Mouse (Mus musculus): Measurements from ENCODE around the gene Gabrg3. TPM values are rescaled to one million over a fixed set of nuclear protein-coding genes. Genes with fewer than 3 reads are reported as not detected.

Gene Gabrg3
- polyA plus RNA-seq, 1 experiment from 2014 or later: 0.46 TPM

GRCm38 (mm10) chr7:57166931-57167330, 220.1 kb downstream of the Gabrg3 start:
- Histone ChIP-seq H3K4me3 (ENCODE audit: low read depth, low read length) (no peak overlapping the region), H3K9me3 (ENCODE audit: control insufficient read depth, low read length) (no peaks in the 10 kb centered on the region), H3K4me1 (replicated peaks; ENCODE audit: control insufficient read depth, insufficient read depth, low read length) (no peaks in the 10 kb centered on the region), H3K36me3 (ENCODE audit: control insufficient read depth, insufficient read depth, low read length) (no peaks in the 10 kb centered on the region), H3K4me2 (replicated peaks; ENCODE audit: low read depth, low read length) (no peak overlapping the region), H3K27ac (ENCODE audit: low read depth, low read length) (no peak overlapping the region), H3K27me3 (ENCODE audit: control insufficient read depth, insufficient read depth, low read length) (no peaks in the 10 kb centered on the region), H3K9ac (ENCODE audit: low read depth, low read length) (no peak overlapping the region)
- no peak for DNase-seq (ENCODE audit: low spot score)
- 58% methylated on average over 3 of the region's 3 CpGs for WGBS
- no peak for ATAC-seq (ENCODE audit: low FRiP score)

GRCm38 (mm10) chr7:57158211-57158610, 228.8 kb downstream of the Gabrg3 start:
- H3K4me1 ChIP-seq (replicated peaks; ENCODE audit: control insufficient read depth, insufficient read depth, low read length): no peaks in the 10 kb centered on the region
- H3K9ac ChIP-seq (ENCODE audit: low read depth, low read length): no peak overlapping the region
- no peak for ATAC-seq (ENCODE audit: low FRiP score)
- no peak overlapping the region for H3K4me2 ChIP-seq (replicated peaks; ENCODE audit: low read depth, low read length)
- 87% methylated on average over 3 of the region's 3 CpGs for WGBS
- no peaks in the 10 kb centered on the region for H3K36me3 ChIP-seq (ENCODE audit: control insufficient read depth, insufficient read depth, low read length)
- no peak overlapping the region for H3K27ac ChIP-seq (ENCODE audit: low read depth, low read length)
- H3K4me3 ChIP-seq (ENCODE audit: low read depth, low read length): no peak overlapping the region
- DNase-seq (ENCODE audit: low spot score): no peak
- no peaks in the 10 kb centered on the region for H3K9me3 ChIP-seq (ENCODE audit: control insufficient read depth, low read length)
- no peaks in the 10 kb centered on the region for H3K27me3 ChIP-seq (ENCODE audit: control insufficient read depth, insufficient read depth, low read length)

GRCm38 (mm10) chr7:57153743-57154142, 233.2 kb downstream of the Gabrg3 start:
- no peak for ATAC-seq (ENCODE audit: low FRiP score)
- 40% methylated on average over 5 of the region's 5 CpGs for WGBS
- Histone ChIP-seq H3K9ac (ENCODE audit: low read depth, low read length) (no peak overlapping the region), H3K9me3 (ENCODE audit: control insufficient read depth, low read length) (no peaks in the 10 kb centered on the region), H3K4me2 (replicated peaks; ENCODE audit: low read depth, low read length) (no peak overlapping the region), H3K4me3 (ENCODE audit: low read depth, low read length) (no peak overlapping the region), H3K27ac (ENCODE audit: low read depth, low read length) (no peak overlapping the region), H3K4me1 (replicated peaks; ENCODE audit: control insufficient read depth, insufficient read depth, low read length) (no peaks in the 10 kb centered on the region), H3K36me3 (ENCODE audit: control insufficient read depth, insufficient read depth, low read length) (no peaks in the 10 kb centered on the region), H3K27me3 (ENCODE audit: control insufficient read depth, insufficient read depth, low read length) (no peaks in the 10 kb centered on the region)
- no peak for DNase-seq (ENCODE audit: low spot score)

- no peaks in the 10 kb centered on the region for H3K27me3 ChIP-seq (ENCODE audit: control insufficient read depth, insufficient read depth, low read length)
- no peak overlapping the region for H3K9ac ChIP-seq (ENCODE audit: low read depth, low read length)
- no peaks in the 10 kb centered on the region for H3K4me1 ChIP-seq (replicated peaks; ENCODE audit: control insufficient read depth, insufficient read depth, low read length)
- H3K9me3 ChIP-seq (ENCODE audit: control insufficient read depth, low read length): no peaks in the 10 kb centered on the region
- no peaks in the 10 kb centered on the region for H3K36me3 ChIP-seq (ENCODE audit: control insufficient read depth, insufficient read depth, low read length)
- no peak overlapping the region for H3K4me2 ChIP-seq (replicated peaks; ENCODE audit: low read depth, low read length)
- ATAC-seq (ENCODE audit: low FRiP score) (no peak), DNase-seq (ENCODE audit: low spot score) (no peak)
- H3K4me3 ChIP-seq (ENCODE audit: low read depth, low read length): no peak overlapping the region
- no peak overlapping the region for H3K27ac ChIP-seq (ENCODE audit: low read depth, low read length)
- WGBS: 78% methylated on average over 5 of the region's 5 CpGs
Measured at GRCm38 (mm10) chr7:57150768-57151167, 236.2 kb downstream of the Gabrg3 start.

GRCm38 (mm10) chr7:57138072-57138704, 248.8 kb downstream of the Gabrg3 start:
- ATAC-seq (ENCODE audit: low FRiP score) (no peak), DNase-seq (ENCODE audit: low spot score) (no peak)
- no peak overlapping the region for H3K4me2 ChIP-seq (replicated peaks; ENCODE audit: low read depth, low read length)
- H3K9me3 ChIP-seq (ENCODE audit: control insufficient read depth, low read length): no peaks in the 10 kb centered on the region
- H3K27ac ChIP-seq (ENCODE audit: low read depth, low read length): no peak overlapping the region
- no peaks in the 10 kb centered on the region for H3K36me3 ChIP-seq (ENCODE audit: control insufficient read depth, insufficient read depth, low read length)
- H3K27me3 ChIP-seq (ENCODE audit: control insufficient read depth, insufficient read depth, low read length): no peaks in the 10 kb centered on the region
- WGBS: 89% methylated on average over 4 of the region's 4 CpGs
- H3K4me1 ChIP-seq (replicated peaks; ENCODE audit: control insufficient read depth, insufficient read depth, low read length): no peaks in the 10 kb centered on the region
- no peak overlapping the region for H3K9ac ChIP-seq (ENCODE audit: low read depth, low read length)
- H3K4me3 ChIP-seq (ENCODE audit: low read depth, low read length): no peak overlapping the region

GRCm38 (mm10) chr7:57133009-57133408, 254.0 kb downstream of the Gabrg3 start:
- Histone ChIP-seq H3K9ac (ENCODE audit: low read depth, low read length) (no peak overlapping the region), H3K9me3 (ENCODE audit: control insufficient read depth, low read length) (no peaks in the 10 kb centered on the region), H3K36me3 (ENCODE audit: control insufficient read depth, insufficient read depth, low read length) (no peaks in the 10 kb centered on the region), H3K27me3 (ENCODE audit: control insufficient read depth, insufficient read depth, low read length) (no peaks in the 10 kb centered on the region), H3K4me3 (ENCODE audit: low read depth, low read length) (no peak overlapping the region), H3K4me2 (replicated peaks; ENCODE audit: low read depth, low read length) (no peak overlapping the region), H3K4me1 (replicated peaks; ENCODE audit: control insufficient read depth, insufficient read depth, low read length) (no peaks in the 10 kb centered on the region), H3K27ac (ENCODE audit: low read depth, low read length) (no peak overlapping the region)
- DNase-seq (ENCODE audit: low spot score): no peak
- 79% methylated on average over 4 of the region's 4 CpGs for WGBS
- ATAC-seq (ENCODE audit: low FRiP score): no peak

- ATAC-seq (ENCODE audit: low FRiP score) (no peak), DNase-seq (ENCODE audit: low spot score) (no peak)
Measured at GRCm38 (mm10) chr7:57132471-57132870, 254.5 kb downstream of the Gabrg3 start.

GRCm38 (mm10) chr7:57100065-57100464, 286.9 kb downstream of the Gabrg3 start:
- H3K36me3 ChIP-seq (ENCODE audit: control insufficient read depth, insufficient read depth, low read length): no peaks in the 10 kb centered on the region
- 74% methylated on average over 3 of the region's 3 CpGs for WGBS
- H3K4me1 ChIP-seq (replicated peaks; ENCODE audit: control insufficient read depth, insufficient read depth, low read length): no peaks in the 10 kb centered on the region
- no peak overlapping the region for H3K27ac ChIP-seq (ENCODE audit: low read depth, low read length)
- ATAC-seq (ENCODE audit: low FRiP score): no peak
- H3K9me3 ChIP-seq (ENCODE audit: control insufficient read depth, low read length): no peaks in the 10 kb centered on the region
- no peak overlapping the region for H3K4me2 ChIP-seq (replicated peaks; ENCODE audit: low read depth, low read length)
- no peak overlapping the region for H3K9ac ChIP-seq (ENCODE audit: low read depth, low read length)
- H3K4me3 ChIP-seq (ENCODE audit: low read depth, low read length): no peak overlapping the region
- H3K27me3 ChIP-seq (ENCODE audit: control insufficient read depth, insufficient read depth, low read length): no peaks in the 10 kb centered on the region
- DNase-seq (ENCODE audit: low spot score): no peak

More at GRCm38 (mm10) chr7:57132471-57132870, 254.5 kb downstream of the Gabrg3 start:
- Histone ChIP-seq H3K4me2 (replicated peaks; ENCODE audit: low read depth, low read length) (no peak overlapping the region), H3K36me3 (ENCODE audit: control insufficient read depth, insufficient read depth, low read length) (no peaks in the 10 kb centered on the region), H3K27ac (ENCODE audit: low read depth, low read length) (no peak overlapping the region), H3K4me1 (replicated peaks; ENCODE audit: control insufficient read depth, insufficient read depth, low read length) (no peaks in the 10 kb centered on the region), H3K9ac (ENCODE audit: low read depth, low read length) (no peak overlapping the region), H3K27me3 (ENCODE audit: control insufficient read depth, insufficient read depth, low read length) (no peaks in the 10 kb centered on the region), H3K9me3 (ENCODE audit: control insufficient read depth, low read length) (no peaks in the 10 kb centered on the region), H3K4me3 (ENCODE audit: low read depth, low read length) (no peak overlapping the region)
- WGBS: 83% methylated on average over 2 of the region's 2 CpGs

- H3K27me3 ChIP-seq (ENCODE audit: control insufficient read depth, insufficient read depth, low read length): no peaks in the 10 kb centered on the region
- H3K27ac ChIP-seq (ENCODE audit: low read depth, low read length): no peak overlapping the region
- H3K4me2 ChIP-seq (replicated peaks; ENCODE audit: low read depth, low read length): no peak overlapping the region
- no peaks in the 10 kb centered on the region for H3K4me1 ChIP-seq (replicated peaks; ENCODE audit: control insufficient read depth, insufficient read depth, low read length)
- no peak overlapping the region for H3K4me3 ChIP-seq (ENCODE audit: low read depth, low read length)
- no peaks in the 10 kb centered on the region for H3K9me3 ChIP-seq (ENCODE audit: control insufficient read depth, low read length)
- 81% methylated on average over 3 of the region's 3 CpGs for WGBS
- ATAC-seq (ENCODE audit: low FRiP score) (no peak), DNase-seq (ENCODE audit: low spot score) (no peak)
- H3K36me3 ChIP-seq (ENCODE audit: control insufficient read depth, insufficient read depth, low read length): no peaks in the 10 kb centered on the region
- H3K9ac ChIP-seq (ENCODE audit: low read depth, low read length): no peak overlapping the region
Measured at GRCm38 (mm10) chr7:57082071-57082470, 304.9 kb downstream of the Gabrg3 start.

Data from hindbrain, embryonic 11.5 days (tissue).